Mouse (Mus musculus) heart, postnatal 25 days (tissue): Measurements from ENCODE around the gene Usp48. TPM values are rescaled to one million over a fixed set of nuclear protein-coding genes. Genes with fewer than 3 reads are reported as not detected.
A peak's percentile ranks its signal among the peaks of the same experiment; 100 is the strongest.
"Not testable (repeated sequence)": the region's sequence is repeated elsewhere in the genome, so short reads cannot be mapped to it uniquely, and the experiment has no call there.

Experiments
- DNase-seq: peaks from one replicate; pipeline ENCODE4 v3.0.0; 2022; ENCODE audit warnings: low spot score
- intact Hi-C: fragments of 180-260 bp; cut with DNase I; formaldehyde crosslinking; loops from one replicate; pipeline ENCODE4 v1.15.1; 2025
- total RNA-seq, 2 experiments: library from RNA; stranded (reverse); gene quantifications; 2 replicates each; pipeline ENCODE4 v1.2.3; 2021

Usp48 gene
- 10 to 100 TPM; 33.0 to 33.3 TPM for total RNA-seq

GRCm38 (mm10) chr4:137593601-137594495 is at the start of gene Usp48:
Gene Usp48, plus strand, starts transcription at chr4:137593755.
- DNase-seq: peak; percentile 97
- intact Hi-C loops: no loop called here

- intact Hi-C loops: no loop called here
- DNase-seq: no peak
Observed at GRCm38 (mm10) chr4:137545568-137545967, 48.0 kb upstream of the Usp48 start.

GRCm38 (mm10) chr4:137546003-137546525 is 47.5 kb upstream of the Usp48 start:
- intact Hi-C loops: no loop called here
- no peak for DNase-seq

GRCm38 (mm10) chr4:137553466-137553865 is 40.1 kb upstream of the Usp48 start:
- DNase-seq: no peak
- intact Hi-C loops: no loop called here

- intact Hi-C loops: no loop called here
- no peak for DNase-seq
Observed at GRCm38 (mm10) chr4:137556673-137557210, 36.8 kb upstream of the Usp48 start.

- intact Hi-C loops: loop anchor here (5.0 kb wide), 1 partner anchor 43 kb away; no protein-coding TSS in a partner anchor
- no peak for DNase-seq
Observed at GRCm38 (mm10) chr4:137569873-137570272, 23.7 kb upstream of the Usp48 start.

- no peak for DNase-seq
- intact Hi-C loops: no loop called here
Observed at GRCm38 (mm10) chr4:137574469-137574868, 19.1 kb upstream of the Usp48 start, which contains the start of gene Ldlrad2. Gene Ldlrad2, minus strand, starts transcription at chr4:137574569.

GRCm38 (mm10) chr4:137577486-137577885 is 16.1 kb upstream of the Usp48 start:
- intact Hi-C loops: no loop called here
- no peak for DNase-seq

GRCm38 (mm10) chr4:137578181-137578845 is 15.2 kb upstream of the Usp48 start:
- intact Hi-C loops: no loop called here
- peak; percentile 31 for DNase-seq

- intact Hi-C loops: no loop called here
- no peak for DNase-seq
Observed at GRCm38 (mm10) chr4:137579789-137580188, 13.8 kb upstream of the Usp48 start.

GRCm38 (mm10) chr4:137580299-137580698 is 13.3 kb upstream of the Usp48 start:
- no peak for DNase-seq
- intact Hi-C loops: no loop called here

- DNase-seq: no peak
- intact Hi-C loops: no loop called here
Observed at GRCm38 (mm10) chr4:137581815-137582214, 11.7 kb upstream of the Usp48 start.

- DNase-seq, intact Hi-C loops: not testable (repeated sequence)
Observed at GRCm38 (mm10) chr4:137589095-137589494, 4.5 kb upstream of the Usp48 start.

- intact Hi-C loops: no loop called here
Observed at GRCm38 (mm10) chr4:137589586-137589985, 4.0 kb upstream of the Usp48 start.

GRCm38 (mm10) chr4:137590961-137591360 is 2.6 kb upstream of the Usp48 start:
- intact Hi-C loops: no loop called here
- DNase-seq: no peak

More at GRCm38 (mm10) chr4:137589586-137589985, 4.0 kb upstream of the Usp48 start:
- DNase-seq: no peak

- DNase-seq: no peak
- intact Hi-C loops: no loop called here
Observed at GRCm38 (mm10) chr4:137594496-137595270, 1.1 kb downstream of the Usp48 start.

GRCm38 (mm10) chr4:137597098-137597630 is 3.6 kb downstream of the Usp48 start:
- no peak for DNase-seq
- intact Hi-C loops: no loop called here

- intact Hi-C loops: no loop called here
- no peak for DNase-seq
Observed at GRCm38 (mm10) chr4:137598577-137598976, 5.0 kb downstream of the Usp48 start.

GRCm38 (mm10) chr4:137603449-137604171 is 10.1 kb downstream of the Usp48 start:
- DNase-seq: no peak
- intact Hi-C loops: no loop called here
